Mouse (Mus musculus) thymus, postnatal 0 days (tissue): Measurements from ENCODE around the gene Diras2. TPM values are rescaled to one million over a fixed set of nuclear protein-coding genes. Genes with fewer than 3 reads are reported as not detected.
"Not testable (repeated sequence)": the region's sequence is repeated elsewhere in the genome, so short reads cannot be mapped to it uniquely, and the experiment has no call there.

Source experiments
- DNase-seq: peaks from one replicate; pipeline ENCODE4 v3.0.0-alpha.2; 2015; ENCODE audit warnings: low spot score
- polyA plus RNA-seq: library from polyadenylated mRNA; unstranded; fragments of >200 nt; fragmentation: Nextera tagmentation; extraction: Ambion mirVana; gene quantifications from 2 replicates; pipeline ENCODE4 v1.2.1, GENCODE M21; 2015

Diras2 gene
- polyA plus RNA-seq, 1 experiment from 2014 or later, result 3.4 TPM

- DNase-seq, result no peak
Measured at GRCm38 (mm10) chr13:52519425-52519824, 11.7 kb downstream of the Diras2 start.

- no peak for DNase-seq
Measured at GRCm38 (mm10) chr13:52518377-52518776, 12.7 kb downstream of the Diras2 start.

GRCm38 (mm10) chr13:52517021-52517420, 14.1 kb downstream of the Diras2 start:
- no peak for DNase-seq

GRCm38 (mm10) chr13:52516561-52516960, 14.5 kb downstream of the Diras2 start:
- no peak for DNase-seq

- no peak for DNase-seq
Measured at GRCm38 (mm10) chr13:52516051-52516450, 15.0 kb downstream of the Diras2 start.

- DNase-seq, result no peak
Measured at GRCm38 (mm10) chr13:52513554-52513953, 17.5 kb downstream of the Diras2 start.

- DNase-seq, result no peak
Measured at GRCm38 (mm10) chr13:52512356-52512755, 18.7 kb downstream of the Diras2 start.

- DNase-seq, result no peak
Measured at GRCm38 (mm10) chr13:52510172-52510880, 20.8 kb downstream of the Diras2 start.

- DNase-seq, result no peak
Measured at GRCm38 (mm10) chr13:52507460-52508293, 23.4 kb downstream of the Diras2 start.

GRCm38 (mm10) chr13:52506822-52507221, 24.3 kb downstream of the Diras2 start:
- not testable (repeated sequence) for DNase-seq

- DNase-seq, result not testable (repeated sequence)
Measured at GRCm38 (mm10) chr13:52505683-52506285, 25.3 kb downstream of the Diras2 start.

- DNase-seq, result no peak
Measured at GRCm38 (mm10) chr13:52501686-52502085, 29.4 kb downstream of the Diras2 start.

- peak; percentile 6 for DNase-seq
Measured at GRCm38 (mm10) chr13:52497029-52497550, 34.0 kb downstream of the Diras2 start.

- DNase-seq, result no peak
Measured at GRCm38 (mm10) chr13:52488821-52489220, 42.3 kb downstream of the Diras2 start.

- DNase-seq, result no peak
Measured at GRCm38 (mm10) chr13:52484064-52484463, 47.0 kb downstream of the Diras2 start.

- DNase-seq, result no peak
Measured at GRCm38 (mm10) chr13:52481786-52482185, 49.3 kb downstream of the Diras2 start.

GRCm38 (mm10) chr13:52479146-52479545, 51.9 kb downstream of the Diras2 start:
- no peak for DNase-seq

- peak; percentile 30 for DNase-seq
Measured at GRCm38 (mm10) chr13:52476998-52477601, 54.0 kb downstream of the Diras2 start.

- DNase-seq, result peak; percentile 45
Measured at GRCm38 (mm10) chr13:52476222-52476621, 54.9 kb downstream of the Diras2 start.

- no peak for DNase-seq
Measured at GRCm38 (mm10) chr13:52475264-52475663, 55.8 kb downstream of the Diras2 start.

GRCm38 (mm10) chr13:52474807-52475206, 56.3 kb downstream of the Diras2 start:
- no peak for DNase-seq
